Mouse (Mus musculus): Measurements from ENCODE around the gene Hist1h1c. TPM values are rescaled to one million over a fixed set of nuclear protein-coding genes. Genes with fewer than 3 reads are reported as not detected.

The Hist1h1c gene
- polyA plus RNA-seq, 1 experiment from 2014 or later: 13.5 TPM

GRCm38 (mm10) chr13:23755000-23755399, 16.4 kb downstream of the Hist1h1c start:
- Histone ChIP-seq H3K4me2 (no peak overlapping the region), H3K27me3 (ENCODE audit: control insufficient read depth, insufficient read depth, low read length) (no peaks in the 10 kb centered on the region), H3K27ac (ENCODE audit: low read depth, low read length) (no peak overlapping the region), H3K9me3 (ENCODE audit: control insufficient read depth, low read length) (no peaks in the 10 kb centered on the region), H3K4me3 (ENCODE audit: low read depth, low read length) (no peak overlapping the region), H3K36me3 (ENCODE audit: control insufficient read depth, insufficient read depth, low read length) (no peaks in the 10 kb centered on the region), H3K4me1 (ENCODE audit: control insufficient read depth, insufficient read depth, low read length) (peaks cover 13% of the 10 kb centered on the region), H3K9ac (ENCODE audit: low read length) (no peak overlapping the region)
- ATAC-seq (ENCODE audit: low FRiP score) (no peak), DNase-seq (ENCODE audit: low spot score, missing footprints) (peak; percentile 47)

GRCm38 (mm10) chr13:23756790-23757189, 18.2 kb downstream of the Hist1h1c start, which contains the start of gene Hist1h4b:
Hist1h4b (plus strand) TSS chr13:23757013.
- peaks cover 20% of the 10 kb centered on the region for H3K4me1 ChIP-seq (ENCODE audit: control insufficient read depth, insufficient read depth, low read length)
- peak; percentile 69 for ATAC-seq (ENCODE audit: low FRiP score)
- peak within 1 kb of the TSS; percentile 71 for H3K9ac ChIP-seq (ENCODE audit: low read length)
- H3K27ac ChIP-seq (ENCODE audit: low read depth, low read length): peak within 1 kb of the TSS; percentile 70
- H3K4me3 ChIP-seq (ENCODE audit: low read depth, low read length): peak within 1 kb of the TSS; percentile 19
- no peaks in the 10 kb centered on the region for H3K36me3 ChIP-seq (ENCODE audit: control insufficient read depth, insufficient read depth, low read length)
- no peaks in the 10 kb centered on the region for H3K27me3 ChIP-seq (ENCODE audit: control insufficient read depth, insufficient read depth, low read length)
- H3K9me3 ChIP-seq (ENCODE audit: control insufficient read depth, low read length): no peaks in the 10 kb centered on the region
- DNase-seq (ENCODE audit: low spot score, missing footprints): peak; percentile 99
- under 1% methylated on average over 11 of the region's 22 CpGs for WGBS
- peak within 1 kb of the TSS; percentile 45 for H3K4me2 ChIP-seq

GRCm38 (mm10) chr13:23757211-23757773, 18.7 kb downstream of the Hist1h1c start:
- DNase-seq (ENCODE audit: low spot score, missing footprints) (peak; percentile 96), ATAC-seq (ENCODE audit: low FRiP score) (no peak; the same call in 1 of the 2 replicates)
- Histone ChIP-seq H3K4me3 (ENCODE audit: low read depth, low read length) (peak overlapping the region; percentile 19), H3K27ac (ENCODE audit: low read depth, low read length) (peak overlapping the region; percentile 70), H3K9ac (ENCODE audit: low read length) (peak overlapping the region; percentile 71), H3K9me3 (ENCODE audit: control insufficient read depth, low read length) (no peaks in the 10 kb centered on the region), H3K36me3 (ENCODE audit: control insufficient read depth, insufficient read depth, low read length) (no peaks in the 10 kb centered on the region), H3K4me1 (ENCODE audit: control insufficient read depth, insufficient read depth, low read length) (peaks cover 20% of the 10 kb centered on the region), H3K4me2 (peak overlapping the region; percentile 45), H3K27me3 (ENCODE audit: control insufficient read depth, insufficient read depth, low read length) (no peaks in the 10 kb centered on the region)
- WGBS: 2% methylated on average over 13 of the region's 23 CpGs

- Histone ChIP-seq H3K4me2 (peak overlapping the region; percentile 45; the same call in 1 of the 2 replicates), H3K4me3 (ENCODE audit: low read depth, low read length) (no peak overlapping the region), H3K4me1 (ENCODE audit: control insufficient read depth, insufficient read depth, low read length) (peaks cover 18% of the 10 kb centered on the region), H3K9ac (ENCODE audit: low read length) (no peak overlapping the region), H3K27me3 (ENCODE audit: control insufficient read depth, insufficient read depth, low read length) (no peaks in the 10 kb centered on the region), H3K27ac (ENCODE audit: low read depth, low read length) (no peak overlapping the region), H3K9me3 (ENCODE audit: control insufficient read depth, low read length) (no peaks in the 10 kb centered on the region), H3K36me3 (ENCODE audit: control insufficient read depth, insufficient read depth, low read length) (no peaks in the 10 kb centered on the region)
- DNase-seq (ENCODE audit: low spot score, missing footprints): peak; percentile 87
- 52% methylated on average over 3 of the region's 3 CpGs for WGBS
- no peak for ATAC-seq (ENCODE audit: low FRiP score)
These were observed 19.3 kb downstream of the Hist1h1c start for GRCm38 (mm10) chr13:23757921-23758320.

GRCm38 (mm10) chr13:23759251-23759771, 20.7 kb downstream of the Hist1h1c start:
- no peak for ATAC-seq (ENCODE audit: low FRiP score)
- 85% methylated on average over 3 of the region's 3 CpGs for WGBS
- Histone ChIP-seq H3K4me1 (ENCODE audit: control insufficient read depth, insufficient read depth, low read length) (peaks cover 24% of the 10 kb centered on the region), H3K9ac (ENCODE audit: low read length) (no peak overlapping the region), H3K9me3 (ENCODE audit: control insufficient read depth, low read length) (no peaks in the 10 kb centered on the region), H3K4me3 (ENCODE audit: low read depth, low read length) (no peak overlapping the region), H3K4me2 (no peak overlapping the region), H3K27ac (ENCODE audit: low read depth, low read length) (no peak overlapping the region), H3K27me3 (ENCODE audit: control insufficient read depth, insufficient read depth, low read length) (no peaks in the 10 kb centered on the region), H3K36me3 (ENCODE audit: control insufficient read depth, insufficient read depth, low read length) (no peaks in the 10 kb centered on the region)
- peak; percentile 90 for DNase-seq (ENCODE audit: low spot score, missing footprints)

- DNase-seq (ENCODE audit: low spot score, missing footprints): no peak
- H3K36me3 ChIP-seq (ENCODE audit: control insufficient read depth, insufficient read depth, low read length): no peaks in the 10 kb centered on the region
- H3K9ac ChIP-seq (ENCODE audit: low read length): peak overlapping the region; percentile 73; the same call in 1 of the 2 replicates
- peak overlapping the region; percentile 82 for H3K4me2 ChIP-seq
- no peak overlapping the region; the same call in 1 of the 2 replicates for H3K27ac ChIP-seq (ENCODE audit: low read depth, low read length)
- 79% methylated on average over 1 of the region's 1 CpGs for WGBS
- H3K9me3 ChIP-seq (ENCODE audit: control insufficient read depth, low read length): no peaks in the 10 kb centered on the region
- peak overlapping the region; percentile 37; the same call in 1 of the 2 replicates for H3K4me3 ChIP-seq (ENCODE audit: low read depth, low read length)
- no peak for ATAC-seq (ENCODE audit: low FRiP score)
- no peaks in the 10 kb centered on the region for H3K27me3 ChIP-seq (ENCODE audit: control insufficient read depth, insufficient read depth, low read length)
- peaks cover 26% of the 10 kb centered on the region for H3K4me1 ChIP-seq (ENCODE audit: control insufficient read depth, insufficient read depth, low read length)
These were observed 21.3 kb downstream of the Hist1h1c start for GRCm38 (mm10) chr13:23759916-23760239.

GRCm38 (mm10) chr13:23760240-23760971, 21.8 kb downstream of the Hist1h1c start:
- Histone ChIP-seq H3K9ac (ENCODE audit: low read length) (peak overlapping the region; percentile 73), H3K4me3 (ENCODE audit: low read depth, low read length) (peak overlapping the region; percentile 37), H3K27me3 (ENCODE audit: control insufficient read depth, insufficient read depth, low read length) (no peaks in the 10 kb centered on the region), H3K27ac (ENCODE audit: low read depth, low read length) (peak overlapping the region; percentile 83), H3K36me3 (ENCODE audit: control insufficient read depth, insufficient read depth, low read length) (no peaks in the 10 kb centered on the region), H3K4me1 (ENCODE audit: control insufficient read depth, insufficient read depth, low read length) (peaks cover 26% of the 10 kb centered on the region), H3K9me3 (ENCODE audit: control insufficient read depth, low read length) (no peaks in the 10 kb centered on the region), H3K4me2 (peak overlapping the region; percentile 82)
- ATAC-seq (ENCODE audit: low FRiP score): no peak; the same call in 1 of the 2 replicates
- DNase-seq (ENCODE audit: low spot score, missing footprints): peak; percentile 94
- WGBS: 3% methylated on average over 20 of the region's 27 CpGs

- ATAC-seq (ENCODE audit: low FRiP score): peak; percentile 81
- Histone ChIP-seq H3K27me3 (ENCODE audit: control insufficient read depth, insufficient read depth, low read length) (no peaks in the 10 kb centered on the region), H3K4me3 (ENCODE audit: low read depth, low read length) (peak within 1 kb of the TSS; percentile 37), H3K4me1 (ENCODE audit: control insufficient read depth, insufficient read depth, low read length) (peaks cover 26% of the 10 kb centered on the region), H3K9ac (ENCODE audit: low read length) (peak within 1 kb of the TSS; percentile 73), H3K9me3 (ENCODE audit: control insufficient read depth, low read length) (no peaks in the 10 kb centered on the region), H3K4me2 (peak within 1 kb of the TSS; percentile 82), H3K27ac (ENCODE audit: low read depth, low read length) (peak within 1 kb of the TSS; percentile 83), H3K36me3 (ENCODE audit: control insufficient read depth, insufficient read depth, low read length) (no peaks in the 10 kb centered on the region)
- DNase-seq (ENCODE audit: low spot score, missing footprints): peak; percentile 100
- under 1% methylated on average over 61 of the region's 72 CpGs for WGBS
These were observed 22.6 kb downstream of the Hist1h1c start, which contains the start of gene Hist1h4a for GRCm38 (mm10) chr13:23760972-23761864. Hist1h4a (minus strand) TSS chr13:23761230.

Measured in midbrain, embryonic 11.5 days (tissue).